Mouse (Mus musculus): ENCODE data around the gene Olfr62. TPM values are rescaled to one million over a fixed set of nuclear protein-coding genes. Genes with fewer than 3 reads are reported as not detected.
A peak's percentile ranks its signal among the peaks of the same experiment; 100 is the strongest.

Olfr62 gene
- polyA plus RNA-seq (2012; ENCODE audit: insufficient read depth, insufficient read length, missing spikeins) = not detected in 2 replicates

GRCm38 (mm10) chr4:118658652-118659051, at the start of gene Olfr62:
Gene Olfr62, plus strand, starts transcription at chr4:118658952.
- Histone ChIP-seq H3K4me1 (ENCODE audit: control insufficient read depth, insufficient read depth, insufficient read length, low read length) (no peaks in the 10 kb centered on the region), H3K27ac (replicated peaks; ENCODE audit: low read depth, low read length) (no peak within 1 kb of the TSS), H3K4me3 (ENCODE audit: insufficient read depth, low read depth, low read length) (no peak within 1 kb of the TSS)

DNA sequence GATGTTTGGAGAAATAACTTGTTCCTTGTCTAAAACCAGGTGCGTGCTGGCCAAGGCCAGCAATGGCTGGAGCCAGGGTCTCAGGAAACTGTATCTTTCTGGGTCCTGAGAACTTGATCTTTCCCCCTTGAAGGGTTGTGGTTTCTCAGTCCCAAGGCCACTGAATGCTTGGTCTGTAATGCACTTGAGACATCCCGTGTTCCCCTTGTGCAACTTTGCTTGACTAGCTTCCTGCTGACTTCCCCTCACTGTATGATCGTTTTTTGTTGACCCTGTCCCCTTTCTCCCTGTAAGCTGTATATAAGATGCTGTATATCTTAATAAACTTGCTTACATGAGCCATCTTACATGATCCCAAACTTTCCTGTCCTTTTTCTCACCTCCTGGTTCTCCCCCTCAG, 48.9 kb upstream of the Olfr62 start:
- Histone ChIP-seq H3K4me1 (ENCODE audit: control insufficient read depth, insufficient read depth, insufficient read length, low read length) (no peaks in the 10 kb centered on the region), H3K4me3 (ENCODE audit: insufficient read depth, low read depth, low read length) (no peak overlapping the region), H3K27ac (replicated peaks; ENCODE audit: low read depth, low read length) (no peak overlapping the region)

DNA sequence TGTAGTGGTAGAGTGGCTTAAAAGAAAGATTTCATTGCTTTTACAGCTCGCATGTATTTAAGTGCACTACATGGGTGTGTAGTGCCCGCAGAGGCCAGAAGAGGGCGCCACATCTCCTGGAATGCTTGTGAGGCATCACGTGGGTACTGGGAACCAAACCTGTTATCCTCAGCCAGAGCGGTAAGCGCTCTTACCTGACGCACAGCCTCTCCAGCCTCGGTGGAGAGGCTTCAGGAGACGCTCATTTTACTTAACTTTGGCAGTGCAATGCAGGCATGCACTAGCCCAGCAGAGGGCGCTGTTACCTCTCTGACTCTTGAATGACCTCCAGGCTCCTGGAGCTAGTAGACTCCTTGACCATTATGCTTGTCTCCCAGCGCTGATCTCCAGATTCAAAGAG, 46.1 kb upstream of the Olfr62 start:
- no peak overlapping the region for H3K4me3 ChIP-seq (ENCODE audit: insufficient read depth, low read depth, low read length)
- H3K4me1 ChIP-seq (ENCODE audit: control insufficient read depth, insufficient read depth, insufficient read length, low read length) = no peaks in the 10 kb centered on the region
- no peak overlapping the region for H3K27ac ChIP-seq (replicated peaks; ENCODE audit: low read depth, low read length)

GRCm38 (mm10) chr4:118615412-118615811, 43.3 kb upstream of the Olfr62 start:
- Histone ChIP-seq H3K4me1 (ENCODE audit: control insufficient read depth, insufficient read depth, insufficient read length, low read length) (no peaks in the 10 kb centered on the region), H3K4me3 (ENCODE audit: insufficient read depth, low read depth, low read length) (no peak overlapping the region), H3K27ac (replicated peaks; ENCODE audit: low read depth, low read length) (no peak overlapping the region)

- Histone ChIP-seq H3K4me1 (ENCODE audit: control insufficient read depth, insufficient read depth, insufficient read length, low read length) (peaks cover 5% of the 10 kb centered on the region), H3K27ac (replicated peaks; ENCODE audit: low read depth, low read length) (no peak within 1 kb of the TSS)
Measured at GRCm38 (mm10) chr4:118620279-118620966, 38.3 kb upstream of the Olfr62 start, which contains the start of the genes Cfap57 and Ebna1bp2. Gene Cfap57, minus strand, starts transcription at chr4:118620777. Gene Ebna1bp2, plus strand, starts transcription at chr4:118620799.

GRCm38 (mm10) chr4:118620967-118621320, 37.8 kb upstream of the Olfr62 start:
- Histone ChIP-seq H3K4me1 (ENCODE audit: control insufficient read depth, insufficient read depth, insufficient read length, low read length) (peaks cover 5% of the 10 kb centered on the region), H3K4me3 (ENCODE audit: insufficient read depth, low read depth, low read length) (peak overlapping the region; percentile 87), H3K27ac (replicated peaks; ENCODE audit: low read depth, low read length) (no peak overlapping the region)

More at GRCm38 (mm10) chr4:118620279-118620966, 38.3 kb upstream of the Olfr62 start, which contains the start of the genes Cfap57 and Ebna1bp2:
- peak within 1 kb of the TSS; percentile 87 for H3K4me3 ChIP-seq (ENCODE audit: insufficient read depth, low read depth, low read length)

DNA sequence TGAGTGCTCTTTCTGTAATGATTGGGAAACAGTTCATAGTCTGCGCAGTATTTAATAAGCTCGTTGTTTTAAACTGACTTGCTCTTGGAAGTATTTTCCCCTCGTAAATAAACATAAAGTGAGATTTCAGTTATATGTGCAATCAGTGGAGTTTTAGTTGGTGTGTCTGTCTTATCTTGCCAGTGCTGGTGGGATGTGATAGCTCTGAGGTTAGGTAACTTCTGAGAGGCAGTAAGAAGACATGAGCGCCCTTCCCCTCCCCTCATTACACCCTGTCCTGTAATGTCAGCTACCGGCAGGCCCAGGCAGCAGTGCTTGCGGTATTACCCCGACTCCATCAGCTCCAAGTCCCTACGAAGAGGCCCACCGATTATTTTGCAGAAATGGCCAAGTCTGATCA, 37.0 kb upstream of the Olfr62 start:
- H3K4me1 ChIP-seq (ENCODE audit: control insufficient read depth, insufficient read depth, insufficient read length, low read length) = peaks cover 5% of the 10 kb centered on the region
- H3K27ac ChIP-seq (replicated peaks; ENCODE audit: low read depth, low read length) = no peak overlapping the region
- no peak overlapping the region for H3K4me3 ChIP-seq (ENCODE audit: insufficient read depth, low read depth, low read length)

- no peak overlapping the region for H3K27ac ChIP-seq (replicated peaks; ENCODE audit: low read depth, low read length)
- no peak overlapping the region for H3K4me3 ChIP-seq (ENCODE audit: insufficient read depth, low read depth, low read length)
- H3K4me1 ChIP-seq (ENCODE audit: control insufficient read depth, insufficient read depth, insufficient read length, low read length) = no peaks in the 10 kb centered on the region
Measured at GRCm38 (mm10) chr4:118630261-118630660, 28.5 kb upstream of the Olfr62 start.

DNA sequence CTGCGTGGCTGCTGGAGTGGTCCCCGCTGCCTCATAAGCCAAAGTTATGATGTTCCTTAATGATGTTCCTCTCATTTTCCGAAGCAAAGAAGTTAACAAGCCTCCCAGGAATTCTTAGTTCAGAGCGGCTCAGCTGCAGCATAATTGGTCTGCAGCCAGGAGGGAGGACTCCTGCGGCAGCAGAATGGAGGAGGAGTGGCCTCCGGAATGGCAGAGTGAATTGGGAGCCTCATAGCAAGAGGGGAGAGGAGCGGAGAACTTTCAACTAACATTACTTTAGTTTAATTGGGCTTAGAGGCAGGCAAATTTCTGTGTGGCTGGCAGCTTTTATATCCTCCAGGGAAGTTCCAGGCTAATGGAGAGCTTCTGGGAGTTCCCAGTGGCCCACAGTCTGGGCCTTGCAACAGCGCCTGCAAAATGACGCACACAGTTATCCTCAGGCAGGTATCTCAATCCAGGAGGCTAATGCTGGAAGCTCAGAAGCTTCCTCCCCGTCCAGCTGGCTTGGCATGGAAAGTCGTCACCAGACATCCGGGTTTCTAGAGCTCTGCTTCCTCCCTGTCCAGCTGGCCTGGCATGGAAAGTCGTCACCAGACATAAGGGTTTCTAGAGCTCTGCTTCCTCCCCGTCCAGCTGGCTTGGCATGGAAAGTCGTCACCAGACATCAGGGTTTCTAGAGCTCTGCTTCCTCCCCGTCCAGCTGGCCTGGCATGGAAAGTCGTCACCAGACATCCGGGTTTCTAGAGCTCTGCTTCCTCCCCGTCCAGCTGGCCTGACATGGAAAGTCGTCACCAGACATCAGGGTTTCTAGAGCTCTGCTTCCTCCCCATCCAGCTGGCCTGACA, 16.2 kb upstream of the Olfr62 start:
- peak overlapping the region; percentile 0; the same call in 1 of the 2 replicates for H3K4me3 ChIP-seq (ENCODE audit: insufficient read depth, low read depth, low read length)
- H3K27ac ChIP-seq (replicated peaks; ENCODE audit: low read depth, low read length) = no peak overlapping the region
- no peaks in the 10 kb centered on the region for H3K4me1 ChIP-seq (ENCODE audit: control insufficient read depth, insufficient read depth, insufficient read length, low read length)

DNA sequence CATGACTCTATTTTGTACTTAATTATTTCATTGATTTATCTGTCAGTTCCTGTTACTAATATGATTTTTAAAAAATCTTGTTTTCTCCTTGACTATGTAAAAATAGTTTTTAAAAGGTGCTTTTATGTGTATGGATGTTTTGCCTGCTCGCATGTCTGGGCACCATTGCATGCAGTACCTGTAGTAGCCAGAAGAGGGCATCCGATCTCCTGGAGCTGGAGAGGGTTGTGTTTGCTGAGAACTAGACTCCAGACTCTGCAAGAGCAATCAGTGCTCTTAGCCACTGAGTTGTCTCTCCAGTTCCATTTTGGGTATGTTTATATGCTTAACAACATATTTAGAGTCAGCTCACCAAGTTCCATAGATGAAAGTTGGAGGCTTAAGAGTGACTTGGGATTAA, 13.5 kb upstream of the Olfr62 start:
- H3K27ac ChIP-seq (replicated peaks; ENCODE audit: low read depth, low read length) = no peak overlapping the region
- no peaks in the 10 kb centered on the region for H3K4me1 ChIP-seq (ENCODE audit: control insufficient read depth, insufficient read depth, insufficient read length, low read length)
- no peak overlapping the region for H3K4me3 ChIP-seq (ENCODE audit: insufficient read depth, low read depth, low read length)

DNA sequence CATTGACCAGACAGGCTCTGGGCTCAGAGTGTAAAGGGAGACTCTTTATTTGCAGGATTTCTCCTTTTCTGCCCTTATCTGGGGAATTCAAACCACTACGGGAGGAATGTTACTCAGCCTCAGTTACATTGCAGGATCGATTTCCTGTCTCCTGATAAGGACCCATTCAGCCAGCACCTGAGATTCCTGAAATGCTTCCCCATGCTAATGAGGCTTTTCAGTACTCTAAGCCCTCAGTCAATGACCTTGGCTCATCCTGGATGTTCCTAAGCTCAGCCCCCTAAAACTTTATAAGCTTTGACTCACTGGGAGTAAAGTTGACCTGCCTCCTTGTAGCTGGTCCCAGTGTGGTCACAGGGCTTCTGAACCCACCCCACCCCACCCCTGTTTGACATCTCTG, 28.3 kb downstream of the Olfr62 start:
- Histone ChIP-seq H3K27ac (replicated peaks; ENCODE audit: low read depth, low read length) (no peak overlapping the region), H3K4me3 (ENCODE audit: insufficient read depth, low read depth, low read length) (no peak overlapping the region), H3K4me1 (ENCODE audit: control insufficient read depth, insufficient read depth, insufficient read length, low read length) (no peaks in the 10 kb centered on the region)

GRCm38 (mm10) chr4:118692412-118692973, 33.7 kb downstream of the Olfr62 start, which contains the start of gene Olfr1342:
Gene Olfr1342, minus strand, starts transcription at chr4:118692756.
- Histone ChIP-seq H3K4me1 (ENCODE audit: control insufficient read depth, insufficient read depth, insufficient read length, low read length) (no peaks in the 10 kb centered on the region), H3K27ac (replicated peaks; ENCODE audit: low read depth, low read length) (no peak within 1 kb of the TSS)

DNA sequence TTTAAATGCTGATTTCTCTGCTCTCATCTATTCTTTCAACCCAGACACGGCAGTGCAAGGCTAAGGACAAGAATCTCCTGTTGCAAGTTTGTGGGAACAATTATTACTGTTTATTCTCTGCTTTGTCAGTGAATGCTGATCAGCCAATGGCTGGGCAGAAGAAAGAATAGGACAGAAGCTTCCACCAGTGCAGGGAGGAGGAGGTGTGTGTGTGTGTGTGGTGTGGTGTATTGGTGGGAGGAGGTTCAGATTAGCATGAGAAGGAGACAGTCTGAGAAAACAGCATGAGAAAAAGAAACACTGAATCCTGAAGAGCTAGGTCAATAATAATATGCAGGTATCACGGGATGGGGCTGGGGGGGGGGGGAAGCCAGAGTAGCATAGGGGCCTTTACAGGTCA, 35.1 kb downstream of the Olfr62 start:
- H3K4me1 ChIP-seq (ENCODE audit: control insufficient read depth, insufficient read depth, insufficient read length, low read length) = no peaks in the 10 kb centered on the region
- H3K27ac ChIP-seq (replicated peaks; ENCODE audit: low read depth, low read length) = no peak overlapping the region
- no peak overlapping the region for H3K4me3 ChIP-seq (ENCODE audit: insufficient read depth, low read depth, low read length)

More at GRCm38 (mm10) chr4:118692412-118692973, 33.7 kb downstream of the Olfr62 start, which contains the start of gene Olfr1342:
- no peak within 1 kb of the TSS for H3K4me3 ChIP-seq (ENCODE audit: insufficient read depth, low read depth, low read length)

DNA sequence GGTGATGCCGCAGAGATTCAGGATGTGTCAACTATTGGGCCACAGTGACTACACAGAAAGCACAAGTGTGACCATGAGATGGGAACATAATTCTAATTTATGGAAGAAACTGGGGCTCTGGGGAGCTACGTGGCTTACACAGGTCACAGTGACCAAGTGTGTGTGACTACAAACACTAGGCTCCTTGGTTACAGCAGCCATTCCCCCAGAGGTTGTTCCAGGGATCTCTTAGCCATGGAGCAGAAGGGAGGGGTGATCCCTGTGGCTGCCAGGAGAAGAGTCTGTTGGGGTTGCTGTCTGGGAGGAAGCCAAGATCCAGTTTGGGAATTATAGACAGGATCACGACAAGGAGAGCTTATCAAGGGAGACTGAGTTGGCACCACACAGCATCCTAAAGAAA, 44.5 kb downstream of the Olfr62 start, which contains the start of gene Olfr1341:
Gene Olfr1341 (plus strand): TSS at position 301 of the 400 bp plus-strand sequence.
- Histone ChIP-seq H3K27ac (replicated peaks; ENCODE audit: low read depth, low read length) (no peak within 1 kb of the TSS), H3K4me1 (ENCODE audit: control insufficient read depth, insufficient read depth, insufficient read length, low read length) (no peaks in the 10 kb centered on the region)

DNA sequence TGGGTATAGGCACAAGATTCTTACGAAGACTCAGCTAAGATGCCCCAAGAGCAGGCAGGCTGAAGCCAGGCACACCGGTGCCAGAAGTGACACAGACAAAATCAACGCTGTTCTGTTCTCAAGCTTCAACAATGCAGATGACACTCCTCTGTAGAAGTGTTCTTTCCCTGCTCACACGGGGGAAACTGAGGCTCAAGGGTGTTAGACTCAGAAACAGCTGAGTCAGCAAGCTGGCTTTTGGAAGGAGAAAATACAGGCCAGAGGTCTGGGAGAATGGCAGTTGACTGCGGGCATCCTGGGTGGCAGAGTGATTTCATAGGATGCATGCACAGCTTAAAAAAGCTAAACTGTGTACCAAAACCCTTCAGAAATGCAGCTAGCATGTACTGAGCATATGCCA, 49.3 kb downstream of the Olfr62 start:
- Histone ChIP-seq H3K27ac (replicated peaks; ENCODE audit: low read depth, low read length) (no peak overlapping the region), H3K4me1 (ENCODE audit: control insufficient read depth, insufficient read depth, insufficient read length, low read length) (no peaks in the 10 kb centered on the region), H3K4me3 (ENCODE audit: insufficient read depth, low read depth, low read length) (no peak overlapping the region)

More for the DNA sequence above, 44.5 kb downstream of the Olfr62 start, which contains the start of gene Olfr1341:
- no peak within 1 kb of the TSS for H3K4me3 ChIP-seq (ENCODE audit: insufficient read depth, low read depth, low read length)
